ENCODE assay signal across 18 mouse cellular contexts in genomic region chr16:77749474-77749873, GRCm38 (mm10).
DNase-seq lines count a peak whose midpoint lies in the region; ATAC-seq lines count a peak whose summit lies in the region.
"Had no signal": no experiment of that assay in that cellular context is flagged by ENCODE, and none has a peak within 500 bp of the region (broad histone marks: within the 10 kb centered on the region; RNA-seq: fewer than 3 reads in every experiment).

No protein-coding gene starts in this region.

- H3K4me1 ChIP-seq in heart, embryonic 11.5 days (ENCODE audit: control insufficient read depth, insufficient read depth, low read length): no peaks in the 10 kb centered on the region
- H3K4me1 ChIP-seq in lung, embryonic 16.5 days (replicated peaks; ENCODE audit: control insufficient read depth, insufficient read depth, low read length): no peaks in the 10 kb centered on the region
- H3K4me1 ChIP-seq: embryonic facial prominence, embryonic 13.5 days; forebrain, embryonic 10.5 days; kidney, embryonic 15.5 days; megakaryocyte, embryonic 14.5 days; midbrain, embryonic 15.5 days had no signal

- H3K9me3 ChIP-seq in heart, embryonic 11.5 days (replicated peaks; ENCODE audit: control insufficient read depth, low read length): no peaks in the 10 kb centered on the region
- H3K9me3 ChIP-seq in lung, embryonic 16.5 days (ENCODE audit: control insufficient read depth, low read length): no peaks in the 10 kb centered on the region
- H3K9me3 ChIP-seq: embryonic facial prominence, embryonic 13.5 days; forebrain, embryonic 10.5 days; kidney, embryonic 15.5 days; megakaryocyte, embryonic 14.5 days; midbrain, embryonic 15.5 days had no signal

- no peak overlapping the region for H3K4me3 ChIP-seq in heart, embryonic 11.5 days (ENCODE audit: low read depth, low read length)
- no peak overlapping the region for H3K4me3 ChIP-seq in lung, embryonic 16.5 days (ENCODE audit: low read length)
- H3K4me3 ChIP-seq: embryonic facial prominence, embryonic 13.5 days; forebrain, embryonic 10.5 days; heart, adult 2 months; kidney, embryonic 15.5 days; megakaryocyte, embryonic 14.5 days; midbrain, embryonic 15.5 days had no signal

- peak; percentile 39 for DNase-seq in heart, adult 8-10 months (ENCODE audit: low spot score)
- DNase-seq in testis, postnatal 14 days (ENCODE audit: low spot score): peak; percentile 29
- DNase-seq in testis, postnatal 10 days (ENCODE audit: low spot score): no peak
- DNase-seq in B cell, adult 2 months: no peak
- DNase-seq in left cerebral cortex, adult 11 months (ENCODE audit: low spot score): no peak
- DNase-seq: adrenal gland, postnatal 36 days; cerebellum, adult 8-10 months; right cerebral cortex, adult 18-20 months; thymus, adult 2 months had no signal

- no peak overlapping the region for H3K4me2 ChIP-seq in heart, embryonic 11.5 days
- no peak overlapping the region for H3K4me2 ChIP-seq in lung, embryonic 16.5 days (ENCODE audit: low read depth, low read length)
- H3K4me2 ChIP-seq: embryonic facial prominence, embryonic 13.5 days; kidney, embryonic 15.5 days; midbrain, embryonic 15.5 days had no signal

- no peak overlapping the region for H3K9ac ChIP-seq in heart, embryonic 11.5 days (ENCODE audit: low read depth, low read length)
- H3K9ac ChIP-seq in lung, embryonic 16.5 days (ENCODE audit: low read length): no peak overlapping the region
- H3K9ac ChIP-seq: embryonic facial prominence, embryonic 13.5 days; kidney, embryonic 15.5 days; liver, embryonic 14.5 days; midbrain, embryonic 15.5 days had no signal

- no peaks in the 10 kb centered on the region for H3K27me3 ChIP-seq in heart, embryonic 11.5 days (ENCODE audit: control insufficient read depth, insufficient read depth, low read length)
- H3K27me3 ChIP-seq in lung, embryonic 16.5 days (ENCODE audit: control insufficient read depth, insufficient read depth, low read depth, low read length): no peaks in the 10 kb centered on the region
- H3K27me3 ChIP-seq: embryonic facial prominence, embryonic 13.5 days; kidney, embryonic 15.5 days; megakaryocyte, embryonic 14.5 days; midbrain, embryonic 15.5 days had no signal

- no peak for ATAC-seq in heart, embryonic 11.5 days (replicated peaks; ENCODE audit: insufficient number of reproducible peaks, low FRiP score, low TSS enrichment)
- peak; percentile 74 for ATAC-seq in lung, embryonic 16.5 days (ENCODE audit: low read depth)
- ATAC-seq: midbrain, embryonic 15.5 days had no signal

- no peaks in the 10 kb centered on the region for H3K36me3 ChIP-seq in heart, embryonic 11.5 days (ENCODE audit: control insufficient read depth, insufficient read depth, low read length)
- no peaks in the 10 kb centered on the region for H3K36me3 ChIP-seq in lung, embryonic 16.5 days (ENCODE audit: control insufficient read depth, insufficient read depth, low read length)
- H3K36me3 ChIP-seq: embryonic facial prominence, embryonic 13.5 days; forebrain, embryonic 10.5 days; kidney, embryonic 15.5 days; midbrain, embryonic 15.5 days had no signal

- H3K27ac ChIP-seq in heart, embryonic 11.5 days (ENCODE audit: low read depth, low read length): no peak overlapping the region
- H3K27ac ChIP-seq in lung, embryonic 16.5 days (ENCODE audit: low read length): no peak overlapping the region
- H3K27ac ChIP-seq: embryonic facial prominence, embryonic 13.5 days; forebrain, embryonic 10.5 days; heart, adult 2 months; kidney, embryonic 15.5 days; liver, embryonic 14.5 days; midbrain, embryonic 15.5 days had no signal

- WGBS in heart, embryonic 11.5 days (ENCODE audit: insufficient replicate concordance): 79% methylated on average over 2 of the region's 2 CpGs
- WGBS in lung, embryonic 16.5 days: 66% methylated on average over 2 of the region's 2 CpGs

Comparison
In these comparisons a context has a peak if more than half of its experiments do, and no peak if none do; other contexts are left out.
1. DNase-seq: peak in heart, adult 8-10 months (single experiment) and testis, postnatal 14 days (single experiment); none in testis, postnatal 10 days (single experiment), B cell, adult 2 months (0 of 2) and left cerebral cortex, adult 11 months (single experiment).